Mouse (Mus musculus) MEL (cell line): ENCODE results near the gene 4930505A04Rik. TPM values are rescaled to one million over a fixed set of nuclear protein-coding genes. Genes with fewer than 3 reads are reported as not detected.
"Not testable (repeated sequence)": the region's sequence is repeated elsewhere in the genome, so short reads cannot be mapped to it uniquely, and the experiment has no call there.

Source experiments
- DNase-seq: peaks from one replicate; pipeline ENCODE4 v3.0.0; 2011; ENCODE audit warnings: low read depth, low spot score
- H3K27ac ChIP-seq: 2 replicates; pipeline ENCODE4 v1.5.1; 2012; ENCODE audit warnings: low read depth, mild to moderate bottlenecking, control low read depth, low read length, moderate library complexity; ENCODE audit not compliant: control insufficient read depth
- H3K27me3 ChIP-seq, 2 experiments: fragments of 150-350 bp in 1 of 2; sonication (generic) in 1 of 2; 2 replicates each; pipeline ENCODE4 v1.6.1; 2012; ENCODE audit warnings: low read length in 2 of 2, mild to moderate bottlenecking in 2 of 2, improper control_type of control experiment in 1 of 2, moderate library complexity in 1 of 2; ENCODE audit not compliant: insufficient read depth in 2 of 2, control insufficient read depth in 1 of 2
- H3K36me3 ChIP-seq, 2 experiments: 2 replicates each; pipeline ENCODE4 v1.6.1; 2012 to 2014; ENCODE audit warnings: low read length in 2 of 2, improper control_type of control experiment in 1 of 2, inconsistent platforms in 1 of 2, mild to moderate bottlenecking in 1 of 2; ENCODE audit not compliant: insufficient read depth in 2 of 2, control insufficient read depth in 1 of 2
- H3K4me1 ChIP-seq, 2 experiments: fragments of 150-350 bp in 1 of 2; sonication (generic) in 1 of 2; 2 replicates each; pipeline ENCODE4 v1.6.1; 2012; ENCODE audit warnings: low read length in 2 of 2, improper control_type of control experiment in 1 of 2, mild to moderate bottlenecking in 1 of 2; ENCODE audit not compliant: insufficient read depth in 2 of 2, control insufficient read depth in 1 of 2
- H3K4me3 ChIP-seq, 2 experiments: fragments of 150-350 bp in 1 of 2; sonication (generic) in 1 of 2; 2 replicates each; pipeline ENCODE4 v1.5.1; 2012; ENCODE audit warnings: low read depth in 2 of 2, low read length in 2 of 2, mild to moderate bottlenecking in 2 of 2, moderate library complexity in 2 of 2, control low read depth in 1 of 2, improper control_type of control experiment in 1 of 2; ENCODE audit not compliant: control insufficient read depth in 1 of 2, insufficient read depth in 1 of 2
- H3K79me2 ChIP-seq: 2 replicates; pipeline ENCODE4 v1.6.1; 2012; ENCODE audit warnings: mild to moderate bottlenecking, low read length, moderate library complexity; ENCODE audit not compliant: control insufficient read depth, poor library complexity, insufficient read depth
- H3K9ac ChIP-seq: 2 replicates; pipeline ENCODE4 v1.6.1; 2012; ENCODE audit warnings: low read depth, mild to moderate bottlenecking, control low read depth, low read length, moderate library complexity; ENCODE audit not compliant: control insufficient read depth, poor library complexity, severe bottlenecking
- H3K9me3 ChIP-seq: fragments of 150-350 bp; sonication (generic); replicated peaks from 2 replicates; pipeline ENCODE4 v1.6.1; 2012; ENCODE audit warnings: mild to moderate bottlenecking, low read length, improper control_type of control experiment, moderate library complexity; ENCODE audit not compliant: insufficient read depth
- CHD2 ChIP-seq: IDR thresholded peaks from 2 replicates; pipeline ENCODE4 v1.6.1; 2011; ENCODE audit warnings: low read length, improper control_type of control experiment
- CTCF ChIP-seq, 3 experiments: IDR thresholded peaks in 2 of 3; conservative IDR thresholded peaks in 1 of 3; 2 replicates each; pipeline ENCODE4 v1.5.1; 2011 to 2012; ENCODE audit warnings: low read length in 3 of 3, low read depth in 2 of 3, mild to moderate bottlenecking in 2 of 3, improper control_type of control experiment in 1 of 3, inconsistent platforms in 1 of 3, mixed read lengths in 1 of 3, moderate library complexity in 1 of 3; ENCODE audit not compliant: control insufficient read depth in 1 of 3, insufficient read depth in 1 of 3, poor library complexity in 1 of 3, severe bottlenecking in 1 of 3
- E2F4 ChIP-seq: IDR thresholded peaks from 2 replicates; pipeline ENCODE4 v1.6.1; 2011; ENCODE audit warnings: low read depth, low read length, improper control_type of control experiment, borderline replicate concordance
- ELF1 ChIP-seq: IDR thresholded peaks from 2 replicates; pipeline ENCODE4 v1.6.1; 2014; ENCODE audit warnings: low read depth, mild to moderate bottlenecking, inconsistent platforms, low read length, improper control_type of control experiment, moderate library complexity
- EP300 ChIP-seq, 2 experiments: IDR thresholded peaks; 2 replicates each; pipeline ENCODE4 v1.6.1; 2011; ENCODE audit warnings: improper control_type of control experiment in 2 of 2, low read length in 2 of 2, low read depth in 1 of 2, mild to moderate bottlenecking in 1 of 2
- GABPA ChIP-seq: IDR thresholded peaks from 2 replicates; pipeline ENCODE4 v1.6.1; 2012; ENCODE audit warnings: low read depth, mild to moderate bottlenecking, inconsistent platforms, low read length, improper control_type of control experiment, moderate library complexity
- GATA1 ChIP-seq: IDR thresholded peaks from 2 replicates; pipeline ENCODE4 v1.6.1; 2011; ENCODE audit warnings: low read depth, low read length, improper control_type of control experiment
- HCFC1 ChIP-seq: IDR thresholded peaks from 2 replicates; pipeline ENCODE4 v1.6.1; 2012; ENCODE audit warnings: low read depth, mild to moderate bottlenecking, inconsistent platforms, low read length, improper control_type of control experiment, moderate library complexity
- KAT2A ChIP-seq: conservative IDR thresholded peaks from 2 replicates; pipeline ENCODE4 v1.6.1; 2012; ENCODE audit warnings: low read depth, low read length, improper control_type of control experiment, inconsistent platforms
- MAFK ChIP-seq: IDR thresholded peaks from 2 replicates; pipeline ENCODE4 v1.6.1; 2011; ENCODE audit warnings: low read depth, mild to moderate bottlenecking, low read length, improper control_type of control experiment, borderline replicate concordance
- MAZ ChIP-seq: IDR thresholded peaks from 2 replicates; pipeline ENCODE4 v1.6.1; 2012; ENCODE audit warnings: low read depth, mild to moderate bottlenecking, inconsistent platforms, low read length, improper control_type of control experiment
- MXI1 ChIP-seq: IDR thresholded peaks from 2 replicates; pipeline ENCODE4 v1.6.1; 2011; ENCODE audit warnings: mild to moderate bottlenecking, low read depth, low read length, improper control_type of control experiment
- MYB ChIP-seq: IDR thresholded peaks from 2 replicates; pipeline ENCODE4 v1.6.1; 2011; ENCODE audit warnings: mild to moderate bottlenecking, low read depth, low read length, improper control_type of control experiment
- MYC ChIP-seq: IDR thresholded peaks from 2 replicates; pipeline ENCODE4 v1.6.1; 2011; ENCODE audit warnings: low read depth, mild to moderate bottlenecking, low read length, improper control_type of control experiment, moderate library complexity
- POLR2A ChIP-seq, 2 experiments: IDR thresholded peaks; 2 replicates each; pipeline ENCODE4 v1.6.1; 2011 to 2012; ENCODE audit warnings: low read length in 2 of 2, mild to moderate bottlenecking in 2 of 2, control low read depth in 1 of 2, improper control_type of control experiment in 1 of 2, low read depth in 1 of 2, moderate library complexity in 1 of 2; ENCODE audit not compliant: control insufficient read depth in 1 of 2, insufficient read depth in 1 of 2, poor library complexity in 1 of 2
- RAD21 ChIP-seq: IDR thresholded peaks from 2 replicates; pipeline ENCODE4 v1.6.1; 2011; ENCODE audit warnings: mild to moderate bottlenecking, low read depth, low read length, improper control_type of control experiment
- RCOR1 ChIP-seq: IDR thresholded peaks from 2 replicates; pipeline ENCODE4 v1.6.1; 2012; ENCODE audit warnings: low read depth, mild to moderate bottlenecking, inconsistent platforms, low read length, improper control_type of control experiment
- SMC3 ChIP-seq: IDR thresholded peaks from 2 replicates; pipeline ENCODE4 v1.6.1; 2011; ENCODE audit warnings: low read depth, low read length, improper control_type of control experiment
- TBP ChIP-seq: IDR thresholded peaks from 2 replicates; pipeline ENCODE4 v1.8.0; 2011; ENCODE audit warnings: low read depth, low read length, improper control_type of control experiment
- TCF12 ChIP-seq: IDR thresholded peaks from 2 replicates; pipeline ENCODE4 v1.6.1; 2014; ENCODE audit warnings: low read depth, mild to moderate bottlenecking, inconsistent platforms, low read length, improper control_type of control experiment, moderate library complexity
- UBTF ChIP-seq: IDR thresholded peaks from 2 replicates; pipeline ENCODE4 v1.6.1; 2012; ENCODE audit warnings: low read depth, mild to moderate bottlenecking, inconsistent platforms, low read length, improper control_type of control experiment, moderate library complexity, borderline replicate concordance; ENCODE audit not compliant: insufficient read depth
- USF1 ChIP-seq: IDR thresholded peaks from 2 replicates; pipeline ENCODE4 v1.6.1; 2014; ENCODE audit warnings: low read depth, mild to moderate bottlenecking, inconsistent platforms, low read length, improper control_type of control experiment, moderate library complexity
- ZKSCAN1 ChIP-seq: IDR thresholded peaks from 2 replicates; pipeline ENCODE4 v1.6.1; 2012; ENCODE audit warnings: low read depth, mild to moderate bottlenecking, inconsistent platforms, low read length, improper control_type of control experiment, moderate library complexity
- polyA plus RNA-seq, 2 experiments: library from polyadenylated mRNA; stranded (reverse) in 1 of 2; unstranded in 1 of 2; fragments of >175 nt in 1 of 2; fragments of >200 nt in 1 of 2; gene quantifications; 2 replicates each; pipeline versions ENCODE4 v1.2.1 to v1.2.4; 2012; ENCODE audit warnings: low replicate concordance in 2 of 2, low read depth in 1 of 2; ENCODE audit not compliant: insufficient read length in 2 of 2, insufficient read depth in 1 of 2, missing spikeins in 1 of 2
- total RNA-seq: library from RNA; depleted of rRNA; stranded (reverse); fragments of 300-350 nt; gene quantifications from 2 replicates; pipeline ENCODE4 v1.2.3, GENCODE M21; 2012

The 4930505A04Rik gene
- total and polyA plus RNA-seq, 3 experiments: not detected

DNA sequence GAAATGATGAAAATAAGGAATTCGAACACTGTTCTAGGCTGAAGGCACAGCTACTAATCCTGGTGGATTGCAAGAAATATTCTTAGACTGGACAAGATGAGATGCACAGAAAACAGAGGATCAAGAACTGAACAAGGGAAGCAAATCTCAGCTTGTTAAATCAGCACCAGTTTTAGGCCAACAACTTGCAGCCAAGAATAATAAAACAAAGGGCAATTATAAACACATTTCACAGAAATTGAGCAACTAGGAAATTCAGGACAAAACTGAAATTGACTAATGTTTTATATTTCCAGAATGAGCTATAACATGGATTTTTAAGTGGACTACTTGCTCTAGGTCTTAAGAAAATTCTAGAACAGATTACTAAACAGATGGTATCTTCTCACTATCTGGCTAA lies 24.1 kb downstream of the 4930505A04Rik start:
- no peak for DNase-seq
- H3K79me2 ChIP-seq: no peaks in the 10 kb centered on the region
- H3K9ac ChIP-seq: no peak overlapping the region
- TF ChIP-seq GATA1: no peak
- no peak for TF ChIP-seq TCF12
- TF ChIP-seq RCOR1: no peak
- no peak for TF ChIP-seq UBTF
- no peak for TF ChIP-seq ZKSCAN1
- TF ChIP-seq KAT2A: no peak
- TF ChIP-seq HCFC1: no peak
- TF ChIP-seq CHD2: no peak
- no peak for TF ChIP-seq RAD21
- H3K36me3 ChIP-seq: no peaks in the 10 kb centered on the region
- no peak overlapping the region for H3K27ac ChIP-seq
- no peaks in the 10 kb centered on the region for H3K4me1 ChIP-seq
- peaks cover 0 to 1% of the 10 kb centered on the region in 2 experiments; a peak in 1 of 4 replicates for H3K27me3 ChIP-seq
- H3K4me3 ChIP-seq: no peak overlapping the region
- no peaks in the 10 kb centered on the region for H3K9me3 ChIP-seq

- H3K9ac ChIP-seq, H3K4me1 ChIP-seq, H3K9me3 ChIP-seq, H3K4me3 ChIP-seq, H3K79me2 ChIP-seq, H3K27me3 ChIP-seq, H3K36me3 ChIP-seq, H3K27ac ChIP-seq, DNase-seq: not testable (repeated sequence)
Measured at GRCm38 (mm10) chr11:30444192-30444905, 27.3 kb downstream of the 4930505A04Rik start.

DNA sequence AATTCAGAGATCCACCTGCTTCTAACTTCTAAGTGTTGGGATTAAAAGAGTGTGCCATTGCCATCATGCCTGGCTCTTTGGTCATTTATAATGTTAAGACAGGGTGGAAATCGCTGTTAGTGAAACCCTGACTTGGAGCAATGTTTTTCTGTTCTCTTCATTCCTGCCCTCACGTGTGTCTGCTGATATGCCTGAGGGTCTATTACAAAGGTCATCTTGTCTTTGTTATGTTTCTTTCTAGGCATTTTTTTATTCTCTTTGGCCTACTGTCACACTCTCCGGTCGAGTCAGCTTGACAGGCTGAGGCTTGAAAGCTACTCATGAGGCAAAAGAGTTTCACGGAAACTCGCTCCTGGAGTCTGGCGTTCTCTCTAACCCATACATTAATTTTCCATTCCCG lies 27.9 kb downstream of the 4930505A04Rik start:
- no peak overlapping the region for H3K27ac ChIP-seq
- peaks cover 0 to 1% of the 10 kb centered on the region in 2 experiments; a peak in 1 of 4 replicates for H3K27me3 ChIP-seq
- DNase-seq: no peak
- H3K9ac ChIP-seq: no peak overlapping the region
- no peaks in the 10 kb centered on the region for H3K4me1 ChIP-seq
- H3K36me3 ChIP-seq: no peaks in the 10 kb centered on the region
- H3K4me3 ChIP-seq: no peak overlapping the region
- H3K9me3 ChIP-seq: no peaks in the 10 kb centered on the region
- H3K79me2 ChIP-seq: no peaks in the 10 kb centered on the region
- TF ChIP-seq CHD2 (no peak), GATA1 (no peak), MAZ (no peak), MXI1 (no peak), ELF1 (no peak), MYC (no peak), CTCF (IDR thresholded peaks at IDR 0.05 in 2 of 3, conservative IDR thresholded peaks at IDR 0.05 in 1 of 3; ENCODE audit: control insufficient read depth in 1 of 3, insufficient read depth in 1 of 3, low read depth in 2 of 3, low read length in 3 of 3, poor library complexity in 1 of 3, severe bottlenecking in 1 of 3) (no peak), TBP (no peak), MYB (no peak), SMC3 (no peak), RAD21 (no peak), EP300 (IDR thresholded peaks at IDR 0.05; ENCODE audit: low read depth in 1 of 2, low read length in 2 of 2) (no peak), USF1 (no peak), E2F4 (no peak), RCOR1 (no peak), MAFK (no peak), POLR2A (IDR thresholded peaks at IDR 0.05; ENCODE audit: control insufficient read depth in 1 of 2, insufficient read depth in 1 of 2, low read depth in 1 of 2, low read length in 2 of 2, poor library complexity in 1 of 2) (no peak), GABPA (no peak)
